Mouse (Mus musculus) liver, embryonic 14 days (tissue): ENCODE measurements around the gene Zfp69. TPM values are rescaled to one million over a fixed set of nuclear protein-coding genes. Genes with fewer than 3 reads are reported as not detected.

Source experiments
- polyA plus RNA-seq: library from polyadenylated mRNA; depleted of rRNA; stranded (reverse); fragments of >200 nt; gene quantifications from 2 replicates; pipeline ENCODE4 v1.2.3, GENCODE M21; 2012; rRNA removed

Zfp69 gene
- 1.1 TPM in 2 replicates for polyA plus RNA-seq

GRCm38 (mm10) chr4:120951428-120951973 lies at the start of gene Zfp69:
Zfp69 (minus strand) TSS chr4:120951699.

DNA sequence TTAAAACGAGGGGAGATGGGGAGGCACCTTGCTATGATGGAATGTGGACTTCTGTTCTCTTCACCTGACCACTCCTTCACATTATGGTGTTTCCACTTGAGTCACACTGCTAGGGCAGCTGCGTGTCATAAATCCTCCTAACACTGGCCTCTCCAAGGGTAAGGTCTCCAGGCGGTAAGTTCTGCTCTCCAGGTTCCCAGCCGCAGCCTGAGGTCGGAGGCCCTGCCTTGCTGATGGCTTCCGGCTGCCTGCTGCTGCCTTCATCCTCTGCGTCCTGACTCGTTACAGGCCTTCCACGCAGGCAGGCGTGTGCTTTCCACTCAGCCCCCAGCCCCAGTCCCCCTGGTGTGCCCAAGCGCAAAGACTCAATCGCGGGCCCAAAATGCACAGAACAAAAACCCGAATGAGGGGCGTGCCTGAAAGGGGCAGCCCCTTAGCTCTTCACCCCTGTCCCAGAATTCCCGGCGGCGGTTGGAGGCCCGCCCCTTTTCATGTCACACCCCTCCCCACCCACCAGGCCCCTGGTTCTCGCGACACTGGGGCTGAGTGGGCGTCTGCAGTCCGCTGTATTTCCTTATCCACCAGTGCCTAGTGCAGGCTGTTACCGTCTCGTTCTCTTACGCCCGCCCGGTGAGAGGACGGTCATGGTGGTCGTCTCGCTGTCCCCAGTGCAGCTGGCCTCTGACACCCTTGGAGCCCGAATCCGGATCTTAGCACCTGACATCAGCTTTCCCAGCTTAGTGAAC lies 26.8 kb downstream of the Zfp69 start, which contains the start of gene Exo5:
Gene Exo5 (minus strand): TSS at position 464 of the 746 bp plus-strand sequence.

Other genes with a start within 250 kb of the Zfp69 start
- gene Kcnq4, start 203.1 kb downstream of the Zfp69 start, polyA plus RNA-seq = 0.03 and 0.06 TPM in 2 replicates
- gene Nfyc, start 120.1 kb downstream of the Zfp69 start, polyA plus RNA-seq = 46.2 and 52.7 TPM in 2 replicates
- gene Rims3, start 96.9 kb downstream of the Zfp69 start, polyA plus RNA-seq = 0.17 and 0.18 TPM in 2 replicates
- 7.6 and 8.1 TPM in 2 replicates for gene Exo5, start 26.7 kb downstream of the Zfp69 start, polyA plus RNA-seq
- 14.3 and 18.2 TPM in 2 replicates for gene Smap2, start 65.5 kb upstream of the Zfp69 start, polyA plus RNA-seq
- gene Col9a2, start 87.7 kb upstream of the Zfp69 start, polyA plus RNA-seq = 1.3 and 1.8 TPM in 2 replicates
- 10.5 and 11.5 TPM in 2 replicates for gene Zmpste24, start 146.5 kb upstream of the Zfp69 start, polyA plus RNA-seq
- gene Tmco2, start 157.5 kb upstream of the Zfp69 start, polyA plus RNA-seq = not detected in 2 replicates